ENCODE assay signal across 34 mouse cellular contexts in genomic region chr14:59070056-59070455, GRCm38 (mm10).
"Had no signal": no experiment of that assay in that cellular context is flagged by ENCODE, and none has a peak within 500 bp of the region (broad histone marks: within the 10 kb centered on the region; RNA-seq: fewer than 3 reads in every experiment).

No protein-coding gene starts in this region.

- H3K27me3 ChIP-seq: heart, embryonic 12.5 days; heart, embryonic 13.5 days; heart, embryonic 15.5 days; hindbrain, embryonic 12.5 days; hindbrain, embryonic 13.5 days; hindbrain, embryonic 15.5 days; intestine, embryonic 15.5 days; kidney, embryonic 15.5 days had no signal

- ATAC-seq: hindbrain, embryonic 16.5 days; hindbrain, postnatal 0 days; inflammation-experienced regulatory T-cells, adult 6 months; intestine, embryonic 15.5 days; intestine, embryonic 16.5 days; intestine, postnatal 0 days had no signal

- DNase-seq: heart, postnatal 10 days; heart, postnatal 14 days; heart, postnatal 36 days; heart, postnatal 4 days; kidney, adult 11 months; kidney, adult 18-20 months; kidney, adult 2 months; kidney, adult 8-10 months; kidney, adult 9 months; kidney, postnatal 10 days; kidney, postnatal 14 days; kidney, postnatal 25 days; kidney, postnatal 36 days; kidney, postnatal 4 days; layer of hippocampus, adult 9-11 months; layer of hippocampus, postnatal 36 days had no signal

- H3K9ac ChIP-seq: heart, embryonic 12.5 days; heart, embryonic 13.5 days; heart, embryonic 15.5 days; hindbrain, embryonic 12.5 days; hindbrain, embryonic 13.5 days; hindbrain, embryonic 14.5 days; hindbrain, embryonic 15.5 days; intestine, embryonic 15.5 days; kidney, embryonic 15.5 days had no signal

- H3K4me1 ChIP-seq: heart, embryonic 15.5 days; hindbrain, embryonic 10.5 days; hindbrain, embryonic 12.5 days; hindbrain, embryonic 13.5 days; hindbrain, embryonic 15.5 days; intestine, embryonic 15.5 days; kidney, embryonic 15.5 days had no signal

- H3K4me3 ChIP-seq: heart, embryonic 12.5 days; heart, embryonic 13.5 days; heart, embryonic 15.5 days; hindbrain, embryonic 10.5 days; hindbrain, embryonic 12.5 days; hindbrain, embryonic 13.5 days; hindbrain, embryonic 15.5 days; intestine, embryonic 15.5 days; kidney, embryonic 15.5 days; layer of hippocampus, adult 2 months; left cerebral cortex, adult 2 months had no signal

- H3K9me3 ChIP-seq: heart, embryonic 12.5 days; heart, embryonic 13.5 days; heart, embryonic 15.5 days; hindbrain, embryonic 10.5 days; hindbrain, embryonic 12.5 days; hindbrain, embryonic 13.5 days; hindbrain, embryonic 15.5 days; intestine, embryonic 15.5 days; kidney, embryonic 15.5 days had no signal

- H3K36me3 ChIP-seq: heart, embryonic 12.5 days; heart, embryonic 13.5 days; heart, embryonic 15.5 days; hindbrain, embryonic 10.5 days; hindbrain, embryonic 12.5 days; hindbrain, embryonic 13.5 days; hindbrain, embryonic 15.5 days; intestine, embryonic 15.5 days; kidney, embryonic 15.5 days had no signal

- H3K27ac ChIP-seq: heart, embryonic 13.5 days; heart, embryonic 15.5 days; hindbrain, embryonic 10.5 days; hindbrain, embryonic 12.5 days; hindbrain, embryonic 13.5 days; hindbrain, embryonic 14.5 days; hindbrain, embryonic 15.5 days; hindbrain, postnatal 0 days; intestine, embryonic 15.5 days; kidney, embryonic 15.5 days; kidney, postnatal 0 days; layer of hippocampus, adult 2 months; left cerebral cortex, adult 2 months had no signal

- H3K4me2 ChIP-seq: heart, embryonic 12.5 days; heart, embryonic 13.5 days; heart, embryonic 15.5 days; hindbrain, embryonic 12.5 days; hindbrain, embryonic 13.5 days; hindbrain, embryonic 14.5 days; hindbrain, embryonic 15.5 days; intestine, embryonic 15.5 days; kidney, embryonic 15.5 days had no signal
